Mouse (Mus musculus): ENCODE measurements around the gene Arhgef18.

- TF ChIP-seq CTCF (conservative IDR thresholded peaks at IDR 0.05; ENCODE audit: low read length): no peak
- TF ChIP-seq NANOG (IDR thresholded peaks at IDR 0.05; ENCODE audit: borderline replicate concordance, low read length): no peak
- no peak for TF ChIP-seq POU5F1 (IDR thresholded peaks at IDR 0.05; ENCODE audit: borderline replicate concordance, low read length)
These were observed 59.2 kb downstream of the Arhgef18 start for GRCm38 (mm10) chr8:3451992-3452391.

Measured in E14TG2a.4 (cell line).